Mouse (Mus musculus) heart, embryonic 11.5 days (tissue): Measurements from ENCODE around the gene Gm8362. TPM values are rescaled to one million over a fixed set of nuclear protein-coding genes. Genes with fewer than 3 reads are reported as not detected.
"Not testable (repeated sequence)": the region's sequence is repeated elsewhere in the genome, so short reads cannot be mapped to it uniquely, and the experiment has no call there.

Experiments used
- ATAC-seq: fragments of 200-750 bp; cut with Nextera tagmentation; replicated peaks from 2 replicates; pipeline ENCODE4 v1.8.0; 2017; ENCODE audit warnings: moderate library complexity; ENCODE audit not compliant: insufficient number of reproducible peaks, low FRiP score, low TSS enrichment
- H3K27ac ChIP-seq: fragments of 300-500 bp; sonication (generic); 2 replicates; pipeline ENCODE4 v1.5.1; 2014; ENCODE audit warnings: mild to moderate bottlenecking, low read depth, low read length
- H3K27me3 ChIP-seq: fragments of 300-500 bp; sonication (generic); 2 replicates; pipeline ENCODE4 v1.6.1; 2014; ENCODE audit warnings: mild to moderate bottlenecking, low read length, mixed read lengths; ENCODE audit not compliant: control insufficient read depth, insufficient read depth
- H3K36me3 ChIP-seq: fragments of 300-500 bp; sonication (generic); 2 replicates; pipeline ENCODE4 v1.6.1; 2014; ENCODE audit warnings: mild to moderate bottlenecking, low read length, moderate library complexity, mixed read lengths; ENCODE audit not compliant: control insufficient read depth, insufficient read depth
- H3K4me1 ChIP-seq: fragments of 300-500 bp; sonication (generic); 2 replicates; pipeline ENCODE4 v1.6.1; 2014; ENCODE audit warnings: low read length; ENCODE audit not compliant: control insufficient read depth, insufficient read depth
- H3K4me2 ChIP-seq: fragments of 300-500 bp; sonication (generic); 2 replicates; pipeline ENCODE4 v1.6.1; 2014; ENCODE audit warnings: mild to moderate bottlenecking, moderate library complexity
- H3K4me3 ChIP-seq: fragments of 300-500 bp; sonication (generic); 2 replicates; pipeline ENCODE4 v1.5.1; 2014; ENCODE audit warnings: low read depth, low read length
- H3K9ac ChIP-seq: fragments of 300-500 bp; sonication (generic); 2 replicates; pipeline ENCODE4 v1.6.1; 2014; ENCODE audit warnings: mild to moderate bottlenecking, low read depth, low read length, moderate library complexity
- H3K9me3 ChIP-seq: fragments of 300-500 bp; sonication (generic); replicated peaks from 2 replicates; pipeline ENCODE4 v1.6.1; 2016; ENCODE audit warnings: low read length; ENCODE audit not compliant: control insufficient read depth
- WGBS: fragments of 180-500 bp; shearing (Covaris S2); extraction: QIAGEN DNeasy Blood & Tissue Kit; methylation state at CpG from one replicate; pipeline ENCODE4 v1.1.7; 2014; ENCODE audit not compliant: insufficient replicate concordance; 5-methylcytosine and 5-hydroxymethylcytosine counted together
- polyA plus RNA-seq: library from polyadenylated mRNA; unstranded; fragments of >200 nt; fragmentation: Nextera tagmentation; extraction: Ambion mirVana; gene quantifications from 2 replicates; pipeline ENCODE4 v1.2.1, GENCODE M21; 2014

Gm8362 gene
- not detected in 2 replicates for polyA plus RNA-seq

GRCm38 (mm10) chr14:6774311-6774710 lies at the start of gene Gm8362:
Gene Gm8362 (minus strand): TSS chr14:6774411.
- H3K27me3 ChIP-seq, H3K4me3 ChIP-seq, H3K9me3 ChIP-seq, H3K36me3 ChIP-seq, H3K27ac ChIP-seq, H3K4me2 ChIP-seq, H3K4me1 ChIP-seq, H3K9ac ChIP-seq, ATAC-seq: not testable (repeated sequence)
- WGBS: 88% methylated on average over 1 of the region's 1 CpGs

DNA sequence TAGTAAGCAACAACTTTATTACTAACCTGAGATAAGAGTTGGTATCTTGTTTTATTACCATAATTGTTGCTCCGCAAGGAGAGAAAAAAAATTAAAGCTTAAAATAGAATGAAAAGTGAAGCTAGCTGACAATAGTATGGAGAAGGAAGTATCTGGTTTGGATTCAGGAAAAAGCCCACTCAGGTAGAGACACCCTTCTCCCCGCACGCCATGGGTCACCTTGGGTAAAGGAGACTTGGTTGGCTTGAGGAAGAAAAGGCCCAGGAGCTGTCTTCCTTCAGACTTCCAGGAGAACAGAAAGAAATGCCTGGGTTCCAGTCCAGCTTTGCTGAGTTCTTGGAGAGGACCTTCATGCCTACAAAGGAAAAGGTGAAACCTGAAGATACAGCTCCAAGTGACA lies 49.1 kb upstream of the Gm8362 start:
- 77% methylated on average over 3 of the region's 3 CpGs for WGBS
- H3K4me3 ChIP-seq, H3K27me3 ChIP-seq, H3K9me3 ChIP-seq, H3K9ac ChIP-seq, H3K4me2 ChIP-seq, H3K4me1 ChIP-seq, H3K27ac ChIP-seq, H3K36me3 ChIP-seq, ATAC-seq: not testable (repeated sequence)

DNA sequence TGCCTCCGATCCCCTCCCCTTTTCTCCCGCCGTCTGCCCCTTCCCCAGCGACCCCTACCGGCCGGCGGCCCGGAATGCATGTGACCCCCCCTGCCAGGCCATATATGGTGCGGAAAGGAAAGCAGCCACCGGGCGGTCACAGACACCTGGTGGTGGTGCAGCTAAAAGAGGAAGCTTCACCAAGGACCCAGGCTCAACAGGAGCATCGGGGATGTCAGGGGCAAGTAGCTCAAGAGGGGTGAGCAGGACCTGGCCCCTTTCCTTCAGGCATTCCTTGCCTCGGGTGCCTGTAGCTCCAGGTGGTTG lies 17.0 kb downstream of the Gm8362 start:
- not testable (repeated sequence) for H3K4me1 ChIP-seq, H3K9ac ChIP-seq, H3K36me3 ChIP-seq, H3K4me2 ChIP-seq, ATAC-seq, H3K27ac ChIP-seq, H3K27me3 ChIP-seq, H3K9me3 ChIP-seq
- peak overlapping the region; percentile 41 for H3K4me3 ChIP-seq
- 5% methylated on average over 4 of the region's 13 CpGs for WGBS

DNA sequence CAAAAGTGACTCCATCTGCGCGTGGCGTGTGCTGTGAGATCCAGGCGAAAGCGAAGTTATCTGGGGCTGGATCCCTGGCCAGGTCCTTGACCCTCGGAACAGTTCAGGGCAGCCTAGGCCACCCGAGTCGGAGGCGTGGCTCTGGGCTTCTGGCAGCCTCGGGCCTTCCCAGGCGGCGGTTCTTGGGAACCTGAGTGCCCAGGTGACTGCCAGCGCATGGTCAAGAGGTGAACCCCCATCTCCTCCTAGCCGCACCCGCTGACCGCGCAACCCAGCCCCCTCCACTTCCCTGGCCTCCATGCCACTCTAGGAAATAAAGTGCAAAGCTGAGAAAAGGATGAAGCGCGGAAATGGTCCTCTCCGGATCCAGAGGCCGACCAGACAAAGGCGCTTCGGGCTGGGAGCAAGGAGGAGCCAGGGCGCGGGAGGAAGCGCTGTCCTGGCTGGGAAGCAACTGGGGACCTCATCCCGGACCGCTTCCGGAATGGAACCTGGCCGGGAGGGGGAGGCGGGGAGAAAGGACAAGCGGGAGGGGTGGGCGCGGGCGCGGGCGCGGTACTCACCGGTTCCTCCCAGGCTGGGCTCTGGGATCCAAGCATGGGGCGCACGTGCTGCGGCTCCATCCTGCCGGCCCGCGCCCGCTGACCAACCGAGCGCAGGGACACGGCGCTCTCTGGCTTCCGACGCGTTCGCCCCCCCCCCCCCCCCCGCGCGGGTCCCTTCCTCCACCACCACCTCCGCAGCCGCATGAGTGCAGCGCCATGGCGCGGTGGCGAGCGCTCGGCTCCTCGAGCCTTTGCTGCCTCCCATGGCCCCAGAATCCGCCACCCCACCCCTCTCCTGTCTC lies 17.6 kb downstream of the Gm8362 start:
- H3K27ac ChIP-seq: not testable (repeated sequence)
- 1% methylated on average over 29 of the region's 67 CpGs for WGBS
- H3K4me2 ChIP-seq: peak overlapping the region; percentile 41

DNA sequence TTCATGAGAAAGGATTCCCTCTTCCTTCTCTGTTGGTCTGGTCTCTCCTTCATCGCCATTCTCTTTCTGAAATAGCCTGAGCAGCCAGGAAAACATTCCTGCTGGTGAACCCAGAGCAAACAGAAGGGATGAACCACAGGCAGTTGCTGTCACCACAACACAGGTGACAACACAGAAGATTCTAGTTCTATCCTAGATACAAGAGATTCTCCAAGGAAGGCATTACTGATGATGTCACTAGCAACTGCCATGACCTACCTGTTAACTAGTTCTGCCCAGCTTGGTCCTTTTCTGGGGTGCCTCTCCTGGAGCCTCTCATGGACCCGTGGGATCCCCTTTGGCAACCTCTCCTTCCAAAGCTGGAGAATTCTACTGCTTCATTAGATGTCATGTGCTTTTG lies 32.0 kb downstream of the Gm8362 start, which contains the start of gene Gm3636:
Gene Gm3636 (minus strand): TSS at position 101 of the 400 bp plus-strand sequence.
- no CpG with 5 or more reads among the region's 2 CpGs for WGBS
- H3K4me1 ChIP-seq, H3K27ac ChIP-seq, H3K9me3 ChIP-seq, H3K27me3 ChIP-seq, H3K4me3 ChIP-seq, H3K4me2 ChIP-seq, H3K9ac ChIP-seq, H3K36me3 ChIP-seq, ATAC-seq: not testable (repeated sequence)

More for the DNA sequence above, 17.6 kb downstream of the Gm8362 start:
- not testable (repeated sequence) for H3K36me3 ChIP-seq, H3K27me3 ChIP-seq, H3K9me3 ChIP-seq, ATAC-seq, H3K4me1 ChIP-seq
- Histone ChIP-seq H3K4me3 (peak overlapping the region; percentile 41), H3K9ac (0 out of 2 replicates have a peak overlapping the region, but pooled peaks have one; percentile 39)

GRCm38 (mm10) chr14:6720151-6720550 lies 54.1 kb downstream of the Gm8362 start, which contains the start of gene Gm8050:
Gene Gm8050 (minus strand): TSS chr14:6720251.
- WGBS: 71% methylated on average over 1 of the region's 2 CpGs
- H3K4me3 ChIP-seq, H3K9me3 ChIP-seq, H3K36me3 ChIP-seq, H3K27ac ChIP-seq, H3K4me1 ChIP-seq, H3K4me2 ChIP-seq, H3K27me3 ChIP-seq, H3K9ac ChIP-seq, ATAC-seq: not testable (repeated sequence)

Other genes starting within 250 kb of the Gm8362 start
- not detected in 2 replicates for gene Gm8356, start 237.1 kb downstream of the Gm8362 start, polyA plus RNA-seq
- gene Gm3629, start 183.8 kb downstream of the Gm8362 start, polyA plus RNA-seq: 0.42 and 1.5 TPM in 2 replicates
- gene Gm3460, start 152.0 kb downstream of the Gm8362 start, polyA plus RNA-seq: 0.61 TPM in 1 of 2 replicates, not detected in the other
- gene Gm10251, start 90.2 kb downstream of the Gm8362 start, polyA plus RNA-seq: 0.34 and 0.61 TPM in 2 replicates
- gene Gm8050, start 54.2 kb downstream of the Gm8362 start, polyA plus RNA-seq: not detected in 2 replicates
- 10.1 and 14.1 TPM in 2 replicates for gene Gm3636, start 32.1 kb downstream of the Gm8362 start, polyA plus RNA-seq
- gene Gm3642, start 65.9 kb upstream of the Gm8362 start, polyA plus RNA-seq: not detected in 2 replicates
- 1.2 and 2.1 TPM in 2 replicates for gene Gm3667, start 115.6 kb upstream of the Gm8362 start, polyA plus RNA-seq
- gene Gm6356, start 199.4 kb upstream of the Gm8362 start, polyA plus RNA-seq: not detected in 2 replicates